Mouse (Mus musculus): ENCODE results near the gene Chchd5. TPM values are rescaled to one million over a fixed set of nuclear protein-coding genes. Genes with fewer than 3 reads are reported as not detected.

Chchd5 gene
- polyA plus RNA-seq, 1 experiment, result 27.1 TPM

DNA sequence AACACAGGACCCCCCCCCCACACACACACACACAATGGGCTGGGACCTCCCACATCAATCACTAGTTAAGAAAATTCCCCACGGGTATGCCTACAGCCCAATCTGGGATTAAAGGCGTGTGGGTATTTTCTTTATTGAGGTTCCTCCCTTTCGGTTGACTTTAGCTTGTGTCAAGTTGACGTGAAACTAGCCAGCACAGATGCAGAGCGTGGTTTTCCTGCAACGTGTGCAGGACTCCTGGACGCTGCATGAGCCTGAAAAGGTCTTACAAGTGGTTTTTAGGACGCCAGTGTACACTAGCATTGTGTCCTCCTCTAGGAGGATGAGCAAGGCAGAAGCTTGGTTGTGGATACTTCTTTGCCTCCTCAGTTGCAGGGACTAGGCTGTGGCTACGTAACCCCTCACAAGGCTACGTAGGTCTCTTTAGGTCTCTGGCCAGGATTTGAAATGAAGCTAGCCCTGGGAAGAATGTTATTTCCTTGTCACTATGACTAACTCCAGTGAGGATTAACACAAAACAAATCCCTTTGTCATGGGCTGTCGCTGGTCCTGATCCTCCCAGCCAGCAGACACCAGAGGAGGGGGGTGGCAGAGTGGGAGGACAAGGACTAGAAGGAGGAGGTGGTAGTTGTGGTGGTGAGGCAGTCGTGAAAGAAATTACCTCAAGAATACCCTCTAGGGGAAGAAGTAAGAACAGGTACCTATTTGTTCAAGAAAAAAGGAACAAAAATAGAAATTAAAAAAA, 47.3 kb downstream of the Chchd5 start:
- no peak for TF ChIP-seq MYOG (IDR thresholded peaks at IDR 0.05; ENCODE audit: control insufficient read depth, extremely low read depth, insufficient read length)
- TF ChIP-seq MYOD1 (IDR thresholded peaks at IDR 0.05; ENCODE audit: control insufficient read depth, insufficient read length, low read depth), result no peak
- no peak for TF ChIP-seq CTCF (IDR thresholded peaks at IDR 0.05; ENCODE audit: control insufficient read depth, insufficient read depth, insufficient read length)
- TF ChIP-seq MAX (IDR thresholded peaks at IDR 0.05), result no peak
- TF ChIP-seq FOSL1 (IDR thresholded peaks at IDR 0.05; ENCODE audit: insufficient read depth, low read length, poor library complexity, severe bottlenecking), result no peak
- no peak for TF ChIP-seq USF1 (IDR thresholded peaks at IDR 0.05; ENCODE audit: low read depth)
- no peak for TF ChIP-seq CEBPB (IDR thresholded peaks at IDR 0.05; ENCODE audit: low read depth)
- H3K79me2 ChIP-seq (ENCODE audit: control insufficient read depth, insufficient read depth), result no peaks in the 10 kb centered on the region

DNA sequence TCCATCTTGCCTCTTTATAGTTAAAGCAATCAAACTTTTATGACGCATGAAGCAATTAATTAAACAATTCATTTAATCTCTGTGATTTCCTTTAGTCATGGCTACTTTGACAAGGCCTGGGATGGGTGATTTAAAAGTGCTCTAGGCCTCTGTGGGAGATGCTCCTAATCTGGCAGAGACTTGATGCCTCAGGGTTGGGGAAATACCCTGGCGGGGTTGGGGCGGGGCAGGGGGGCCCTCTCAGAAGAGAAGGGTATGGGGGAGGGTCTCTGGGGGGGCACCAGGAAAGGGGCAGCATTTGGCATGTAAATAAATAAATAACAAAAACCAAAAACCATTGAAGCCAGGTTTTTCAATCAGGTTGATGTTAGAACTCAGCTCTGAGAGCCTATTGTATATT, 48.2 kb downstream of the Chchd5 start:
- Histone ChIP-seq H3K4me3 (ENCODE audit: insufficient read depth, poor library complexity, severe bottlenecking) (no peak overlapping the region), H3K79me2 (ENCODE audit: control insufficient read depth, insufficient read depth) (no peaks in the 10 kb centered on the region), H3K27me3 (ENCODE audit: control insufficient read depth, insufficient read depth, insufficient read length) (no peaks in the 10 kb centered on the region), H3ac (ENCODE audit: control insufficient read depth, insufficient read length, low read depth) (no peak overlapping the region), H3K36me3 (ENCODE audit: control insufficient read depth, insufficient read depth) (no peaks in the 10 kb centered on the region), H3K79me3 (ENCODE audit: low read depth) (no peaks in the 10 kb centered on the region)
- TF ChIP-seq CEBPB (IDR thresholded peaks at IDR 0.05; ENCODE audit: low read depth) (no peak), USF1 (IDR thresholded peaks at IDR 0.05; ENCODE audit: low read depth) (no peak), CTCF (IDR thresholded peaks at IDR 0.05; ENCODE audit: control insufficient read depth, insufficient read depth, insufficient read length) (no peak), MYOD1 (IDR thresholded peaks at IDR 0.05; ENCODE audit: control insufficient read depth, insufficient read length, low read depth) (no peak), MAX (IDR thresholded peaks at IDR 0.05) (no peak), MYOG (IDR thresholded peaks at IDR 0.05; ENCODE audit: control insufficient read depth, extremely low read depth, insufficient read length) (no peak), FOSL1 (IDR thresholded peaks at IDR 0.05; ENCODE audit: insufficient read depth, low read length, poor library complexity, severe bottlenecking) (no peak)

More for the DNA sequence above, 47.3 kb downstream of the Chchd5 start:
- Histone ChIP-seq H3K36me3 (ENCODE audit: control insufficient read depth, insufficient read depth) (no peaks in the 10 kb centered on the region), H3K27me3 (ENCODE audit: control insufficient read depth, insufficient read depth, insufficient read length) (no peaks in the 10 kb centered on the region), H3ac (ENCODE audit: control insufficient read depth, insufficient read length, low read depth) (no peak overlapping the region), H3K4me3 (ENCODE audit: insufficient read depth, poor library complexity, severe bottlenecking) (no peak overlapping the region), H3K79me3 (ENCODE audit: low read depth) (no peaks in the 10 kb centered on the region)

DNA sequence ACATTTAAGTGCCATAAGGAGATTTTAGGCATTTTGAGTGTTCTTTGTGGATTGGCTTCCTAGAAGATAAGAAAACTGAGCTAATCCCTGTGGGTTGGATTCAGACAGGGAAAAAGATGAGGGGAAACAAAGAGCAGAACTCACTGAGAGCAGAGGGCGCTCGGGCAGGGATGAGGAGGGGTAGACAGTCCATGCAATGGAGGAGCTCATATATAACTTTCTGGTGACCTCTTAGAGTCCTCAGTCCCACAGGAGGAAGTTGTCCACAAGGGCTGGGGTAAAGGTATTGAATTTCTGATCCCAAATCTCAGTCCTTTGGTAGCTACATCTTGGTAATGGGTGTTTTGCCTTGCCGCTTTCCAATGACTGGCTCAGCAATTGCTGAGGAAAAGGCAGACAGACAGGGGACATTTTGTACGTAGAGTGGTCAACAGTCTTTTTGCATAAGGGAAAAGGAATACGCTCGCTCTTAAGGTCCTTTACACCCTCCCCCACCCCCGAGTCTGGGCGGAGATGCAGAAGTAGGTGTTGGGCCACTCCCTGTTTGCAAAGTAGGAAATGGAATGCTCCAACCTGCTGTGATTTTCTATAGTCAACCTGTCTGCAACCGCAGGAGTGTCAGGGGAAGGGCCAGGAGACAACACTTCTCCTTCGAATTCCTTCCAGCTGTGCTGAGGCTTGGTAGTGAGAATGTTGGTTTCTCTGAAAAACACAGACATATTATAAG, 48.8 kb downstream of the Chchd5 start:
- H3K27me3 ChIP-seq (ENCODE audit: control insufficient read depth, insufficient read depth, insufficient read length), result no peaks in the 10 kb centered on the region
- H3K79me3 ChIP-seq (ENCODE audit: low read depth), result no peaks in the 10 kb centered on the region
- H3K79me2 ChIP-seq (ENCODE audit: control insufficient read depth, insufficient read depth), result no peaks in the 10 kb centered on the region
- no peak overlapping the region for H3ac ChIP-seq (ENCODE audit: control insufficient read depth, insufficient read length, low read depth)
- H3K4me3 ChIP-seq (ENCODE audit: insufficient read depth, poor library complexity, severe bottlenecking), result no peak overlapping the region
- TF ChIP-seq USF1 (IDR thresholded peaks at IDR 0.05; ENCODE audit: low read depth) (no peak), MYOD1 (IDR thresholded peaks at IDR 0.05; ENCODE audit: control insufficient read depth, insufficient read length, low read depth) (no peak), CEBPB (IDR thresholded peaks at IDR 0.05; ENCODE audit: low read depth) (no peak)
- H3K36me3 ChIP-seq (ENCODE audit: control insufficient read depth, insufficient read depth), result no peaks in the 10 kb centered on the region

DNA sequence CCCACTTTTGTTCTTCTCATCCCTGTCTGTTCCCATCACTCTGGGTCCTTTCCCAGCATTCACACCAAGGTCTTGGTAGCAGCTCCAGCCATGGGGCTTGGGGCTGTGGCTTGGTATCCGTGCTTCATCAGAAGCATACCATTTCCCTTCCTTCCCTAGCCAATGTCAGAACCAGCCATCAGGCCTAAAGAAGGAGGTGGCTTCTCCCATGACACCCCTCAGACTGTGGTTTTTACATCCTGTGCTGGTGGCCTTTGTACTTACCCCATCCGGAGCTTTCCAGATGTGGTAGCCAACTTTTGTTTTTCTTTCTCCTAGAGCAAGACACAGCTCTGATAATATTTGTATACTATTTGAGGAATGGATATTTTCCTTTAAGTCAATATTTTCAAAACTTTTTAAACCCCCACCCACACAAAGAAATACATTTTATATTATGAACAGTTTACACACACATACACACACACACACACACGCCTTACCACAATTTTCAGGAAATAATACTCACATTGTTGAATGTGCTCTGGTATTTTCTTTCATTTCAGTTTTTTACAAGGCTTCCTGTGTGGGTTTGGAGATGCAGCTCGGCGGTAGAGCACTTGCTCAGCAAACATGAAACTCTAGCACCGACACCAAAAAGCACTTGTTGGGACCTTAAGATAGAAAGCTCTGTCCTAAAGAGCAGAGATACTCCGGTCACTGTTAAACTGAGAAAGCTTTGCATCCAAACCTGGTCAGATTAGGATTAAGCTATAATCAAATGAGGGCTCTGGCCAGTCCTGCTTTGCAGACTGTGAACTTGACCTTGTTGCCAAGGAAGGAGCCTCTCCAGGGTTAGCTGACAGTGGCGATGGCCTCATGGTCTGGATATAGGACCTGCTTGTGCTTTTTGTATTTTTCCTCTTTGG, 50.7 kb downstream of the Chchd5 start:
- Histone ChIP-seq H3K79me2 (ENCODE audit: control insufficient read depth, insufficient read depth) (no peaks in the 10 kb centered on the region), H3K79me3 (ENCODE audit: low read depth) (no peaks in the 10 kb centered on the region), H3K27me3 (ENCODE audit: control insufficient read depth, insufficient read depth, insufficient read length) (no peaks in the 10 kb centered on the region), H3K36me3 (ENCODE audit: control insufficient read depth, insufficient read depth) (no peaks in the 10 kb centered on the region), H3ac (ENCODE audit: control insufficient read depth, insufficient read length, low read depth) (no peak overlapping the region), H3K4me3 (ENCODE audit: insufficient read depth, poor library complexity, severe bottlenecking) (no peak overlapping the region)
- TF ChIP-seq CTCF (IDR thresholded peaks at IDR 0.05; ENCODE audit: control insufficient read depth, insufficient read depth, insufficient read length) (no peak), MYOG (IDR thresholded peaks at IDR 0.05; ENCODE audit: control insufficient read depth, extremely low read depth, insufficient read length) (no peak), FOSL1 (IDR thresholded peaks at IDR 0.05; ENCODE audit: insufficient read depth, low read length, poor library complexity, severe bottlenecking) (no peak), MAX (IDR thresholded peaks at IDR 0.05) (no peak), USF1 (IDR thresholded peaks at IDR 0.05; ENCODE audit: low read depth) (no peak), CEBPB (IDR thresholded peaks at IDR 0.05; ENCODE audit: low read depth) (no peak), MYOD1 (IDR thresholded peaks at IDR 0.05; ENCODE audit: control insufficient read depth, insufficient read length, low read depth) (no peak)

DNA sequence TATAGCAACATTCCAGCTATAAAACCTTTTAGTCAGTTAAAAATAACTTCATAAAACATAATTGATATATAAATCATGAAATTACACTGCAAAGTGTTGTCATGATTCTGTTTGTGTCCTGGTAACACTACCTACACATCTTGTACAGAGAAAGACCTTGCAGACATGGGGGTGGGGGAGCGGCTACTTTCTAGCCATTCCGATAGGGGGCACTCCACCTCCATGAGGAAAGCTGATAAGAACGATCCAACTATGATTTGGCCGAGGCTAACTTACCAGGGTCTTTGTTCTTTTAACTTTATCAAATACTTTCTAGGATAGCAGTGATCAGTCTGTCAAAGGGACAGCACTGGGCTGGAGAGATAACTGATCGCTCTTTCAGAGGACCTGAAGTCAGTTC, 52.0 kb downstream of the Chchd5 start:
- Histone ChIP-seq H3K79me2 (ENCODE audit: control insufficient read depth, insufficient read depth) (no peaks in the 10 kb centered on the region), H3K79me3 (ENCODE audit: low read depth) (no peaks in the 10 kb centered on the region), H3K36me3 (ENCODE audit: control insufficient read depth, insufficient read depth) (no peaks in the 10 kb centered on the region), H3K4me3 (ENCODE audit: insufficient read depth, poor library complexity, severe bottlenecking) (no peak overlapping the region), H3K27me3 (ENCODE audit: control insufficient read depth, insufficient read depth, insufficient read length) (no peaks in the 10 kb centered on the region), H3ac (ENCODE audit: control insufficient read depth, insufficient read length, low read depth) (no peak overlapping the region)
- TF ChIP-seq USF1 (IDR thresholded peaks at IDR 0.05; ENCODE audit: low read depth) (no peak), FOSL1 (IDR thresholded peaks at IDR 0.05; ENCODE audit: insufficient read depth, low read length, poor library complexity, severe bottlenecking) (no peak), MYOD1 (IDR thresholded peaks at IDR 0.05; ENCODE audit: control insufficient read depth, insufficient read length, low read depth) (no peak), CTCF (IDR thresholded peaks at IDR 0.05; ENCODE audit: control insufficient read depth, insufficient read depth, insufficient read length) (no peak), MAX (IDR thresholded peaks at IDR 0.05) (no peak), CEBPB (IDR thresholded peaks at IDR 0.05; ENCODE audit: low read depth) (no peak)

Data from C2C12 (cell line).